ENCODE assay signal across 23 mouse cellular contexts in genomic region chr1:59102071-59102470, GRCm38 (mm10). TPM values are rescaled to one million over a fixed set of nuclear protein-coding genes. Genes with fewer than 3 reads are reported as not detected.
DNase-seq lines count a peak whose midpoint lies in the region; ATAC-seq and TF ChIP-seq lines count a peak whose summit lies in the region.
"Had no signal": no experiment of that assay in that cellular context is flagged by ENCODE, and none has a peak within 500 bp of the region (broad histone marks: within the 10 kb centered on the region; RNA-seq: fewer than 3 reads in every experiment).

No protein-coding gene starts in this region.

- H3K4me3 ChIP-seq in kidney, embryonic 16.5 days (ENCODE audit: low read length), result no peak overlapping the region
- H3K4me3 ChIP-seq in liver, postnatal 0 days (ENCODE audit: low read depth, low read length), result no peak overlapping the region
- H3K4me3 ChIP-seq: embryonic facial prominence, embryonic 15.5 days; erythroblast, embryonic 14.5 days; forebrain, embryonic 10.5 days; forebrain, embryonic 15.5 days; heart, embryonic 13.5 days had no signal

- peaks cover 24% of the 10 kb centered on the region; the same call in 1 of the 2 replicates for H3K36me3 ChIP-seq in kidney, embryonic 16.5 days (ENCODE audit: insufficient read depth, low read length)
- H3K36me3 ChIP-seq in liver, postnatal 0 days (replicated peaks; ENCODE audit: insufficient read depth, low read length), result no peaks in the 10 kb centered on the region

- TF ChIP-seq EP300 in liver, postnatal 0 days (IDR thresholded peaks at IDR 0.05; ENCODE audit: low read depth), result no peak

- no peak overlapping the region for H3K9ac ChIP-seq in kidney, embryonic 16.5 days (replicated peaks; ENCODE audit: low read length)
- H3K9ac ChIP-seq in liver, postnatal 0 days (replicated peaks), result no peak overlapping the region
- H3K9ac ChIP-seq: embryonic facial prominence, embryonic 15.5 days; forebrain, embryonic 15.5 days; heart, embryonic 13.5 days had no signal

- no peak for ATAC-seq in kidney, embryonic 16.5 days (ENCODE audit: low FRiP score, low TSS enrichment)
- peak; percentile 57; the same call in 1 of the 2 replicates for ATAC-seq in liver, postnatal 0 days
- ATAC-seq: forebrain, embryonic 15.5 days had no signal

- no peak overlapping the region for H3K4me2 ChIP-seq in kidney, embryonic 16.5 days (replicated peaks; ENCODE audit: low read depth, low read length)
- peak overlapping the region; percentile 22; the same call in 1 of the 2 replicates for H3K4me2 ChIP-seq in liver, postnatal 0 days (ENCODE audit: low read depth, low read length)
- H3K4me2 ChIP-seq: embryonic facial prominence, embryonic 15.5 days; forebrain, embryonic 15.5 days; heart, embryonic 13.5 days had no signal

- no peak for TF ChIP-seq CTCF in liver, postnatal 0 days (IDR thresholded peaks at IDR 0.05; ENCODE audit: low read depth)

- H3K27ac ChIP-seq in kidney, embryonic 16.5 days (ENCODE audit: low read length), result no peak overlapping the region
- H3K27ac ChIP-seq in liver, postnatal 0 days (ENCODE audit: low read depth), result no peak overlapping the region
- H3K27ac ChIP-seq: embryonic facial prominence, embryonic 15.5 days; forebrain, embryonic 10.5 days; forebrain, embryonic 15.5 days; heart, embryonic 13.5 days had no signal

- H3K4me1 ChIP-seq in kidney, embryonic 16.5 days (ENCODE audit: insufficient read depth, low read length), result no peaks in the 10 kb centered on the region
- H3K4me1 ChIP-seq in liver, postnatal 0 days (ENCODE audit: insufficient read depth), result no peaks in the 10 kb centered on the region
- H3K4me1 ChIP-seq: embryonic facial prominence, embryonic 15.5 days; forebrain, embryonic 10.5 days; forebrain, embryonic 15.5 days; heart, embryonic 13.5 days had no signal

- H3K27me3 ChIP-seq in kidney, embryonic 16.5 days (ENCODE audit: insufficient read depth, low read length), result no peaks in the 10 kb centered on the region
- no peaks in the 10 kb centered on the region for H3K27me3 ChIP-seq in liver, postnatal 0 days (ENCODE audit: insufficient read depth, low read length)
- H3K27me3 ChIP-seq: embryonic facial prominence, embryonic 15.5 days; forebrain, embryonic 15.5 days; heart, embryonic 13.5 days had no signal

- WGBS in kidney, embryonic 16.5 days, result 97% methylated on average over 6 of the region's 6 CpGs
- 67% methylated on average over 6 of the region's 6 CpGs for WGBS in liver, postnatal 0 days (ENCODE audit: insufficient replicate concordance)

- DNase-seq in kidney, adult 8-10 months, result peak; percentile 54 to 57
- DNase-seq in kidney, postnatal 14 days, result peak; percentile 13
- peak; percentile 43 to 76 for DNase-seq in kidney, postnatal 25 days
- DNase-seq in liver, postnatal 0 days, result no peak
- DNase-seq in spleen, postnatal 4 days (ENCODE audit: low spot score in 2 of 2), result no peak
- DNase-seq in ovary, postnatal 10 days (ENCODE audit: low spot score), result no peak
- DNase-seq: adrenal gland, adult 2 months; adrenal gland, postnatal 25 days; cerebellum, adult 18-20 months; cerebellum, postnatal 10 days; embryo, embryonic 11 days; gastrocnemius, postnatal 36 days; heart, adult 11 months; heart, postnatal 36 days had no signal

- H3K9me3 ChIP-seq in kidney, embryonic 16.5 days (ENCODE audit: low read length), result no peaks in the 10 kb centered on the region
- H3K9me3 ChIP-seq in liver, postnatal 0 days (ENCODE audit: low read length), result no peaks in the 10 kb centered on the region
- H3K9me3 ChIP-seq: embryonic facial prominence, embryonic 15.5 days; forebrain, embryonic 10.5 days; forebrain, embryonic 15.5 days; heart, embryonic 13.5 days had no signal

RNA-seq across cellular contexts. Expression of gene C2cd6, which starts 7.4 kb away (rescaled TPM):
- polyA plus RNA-seq in kidney, embryonic 16.5 days (2015; fragmentation: Nextera tagmentation; extraction: Ambion mirVana), result not detected in 2 replicates
- not detected in 2 replicates for polyA plus RNA-seq in liver, postnatal 0 days (2015; fragmentation: Nextera tagmentation; extraction: Ambion mirVana)
- polyA plus RNA-seq: adrenal gland, adult 2 months; embryonic facial prominence, embryonic 11.5 days; embryonic facial prominence, embryonic 15.5 days; erythroblast, embryonic 14.5 days; forebrain, embryonic 15.5 days; heart, embryonic 13.5 days; heart, postnatal 0 days; hindbrain, embryonic 11.5 days had no signal

RNA-seq across cellular contexts. Expression of gene Tmem237, which starts 18.1 kb away (rescaled TPM):
- 42.0 and 42.6 TPM in 2 replicates for polyA plus RNA-seq in kidney, embryonic 16.5 days (2015; fragmentation: Nextera tagmentation; extraction: Ambion mirVana)
- polyA plus RNA-seq in liver, postnatal 0 days (2015; fragmentation: Nextera tagmentation; extraction: Ambion mirVana), result 4.2 and 5.4 TPM in 2 replicates

Comparison
In these comparisons a context has a peak if more than half of its experiments do, and no peak if none do; other contexts are left out.
1. DNase-seq: peak in kidney, adult 8-10 months (2 of 2), kidney, postnatal 14 days (single experiment) and kidney, postnatal 25 days (2 of 2); none in liver, postnatal 0 days (single experiment), spleen, postnatal 4 days (0 of 2) and ovary, postnatal 10 days (single experiment).